Mouse (Mus musculus) right cerebral cortex, adult 18-20 months (tissue): ENCODE measurements around the gene Pdzrn3.

Experiments
- DNase-seq: peaks from one replicate; pipeline ENCODE4 v3.0.0; 2022; ENCODE audit warnings: mixed read lengths

Gene Pdzrn3

GRCm38 (mm10) chr6:101287566-101288173 lies 90.0 kb downstream of the Pdzrn3 start:
- no peak for DNase-seq

GRCm38 (mm10) chr6:101287077-101287476 lies 90.6 kb downstream of the Pdzrn3 start:
- DNase-seq = no peak

GRCm38 (mm10) chr6:101284368-101284955 lies 93.2 kb downstream of the Pdzrn3 start:
- DNase-seq = no peak

GRCm38 (mm10) chr6:101283891-101284290 lies 93.8 kb downstream of the Pdzrn3 start:
- no peak for DNase-seq

DNA sequence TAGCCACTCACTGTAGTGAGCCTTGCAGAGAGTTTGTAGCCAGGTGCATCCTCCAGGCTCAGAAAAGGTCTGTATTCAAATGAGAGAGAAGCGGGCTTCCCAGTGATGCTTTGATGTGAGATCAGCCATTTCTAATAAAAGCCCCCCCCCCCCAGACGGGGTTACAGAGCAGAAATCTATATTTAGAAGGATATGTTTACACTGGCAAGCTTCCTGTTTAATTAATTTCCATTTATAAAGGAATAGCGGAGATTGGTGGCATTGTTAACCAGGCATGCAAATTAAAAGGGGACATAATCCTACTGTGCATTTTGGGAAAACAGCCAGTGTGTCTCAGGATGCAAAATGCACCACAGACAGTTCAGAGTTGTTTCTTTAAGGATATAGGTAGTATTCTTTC lies 96.1 kb downstream of the Pdzrn3 start:
- no peak for DNase-seq

- no peak for DNase-seq
Observed at GRCm38 (mm10) chr6:101280811-101281218, 96.9 kb downstream of the Pdzrn3 start.

GRCm38 (mm10) chr6:101278286-101278932 lies 99.3 kb downstream of the Pdzrn3 start:
- DNase-seq = peak; percentile 53

- no peak for DNase-seq
Observed at GRCm38 (mm10) chr6:101276261-101276660, 101.4 kb downstream of the Pdzrn3 start.

DNA sequence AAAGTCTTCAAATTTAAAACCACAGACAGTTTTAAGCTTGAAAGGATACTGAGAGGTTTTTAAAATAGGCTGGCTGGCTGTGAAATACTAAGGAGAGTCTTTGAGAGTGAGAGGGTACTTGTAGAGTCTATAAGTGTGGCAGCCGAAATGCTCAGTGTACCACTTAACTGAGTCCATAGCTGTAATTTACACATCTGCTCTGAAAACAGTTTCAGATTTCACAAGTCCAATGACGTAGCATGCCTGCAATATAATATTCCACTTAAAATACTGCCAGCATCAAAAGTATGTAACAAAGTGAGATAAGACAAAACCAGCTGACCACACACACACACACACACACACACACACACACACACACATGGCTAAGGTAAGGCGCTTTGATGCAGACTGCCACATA lies 101.9 kb downstream of the Pdzrn3 start:
- DNase-seq = no peak

- no peak for DNase-seq
Observed at GRCm38 (mm10) chr6:101274846-101275245, 102.9 kb downstream of the Pdzrn3 start.

DNA sequence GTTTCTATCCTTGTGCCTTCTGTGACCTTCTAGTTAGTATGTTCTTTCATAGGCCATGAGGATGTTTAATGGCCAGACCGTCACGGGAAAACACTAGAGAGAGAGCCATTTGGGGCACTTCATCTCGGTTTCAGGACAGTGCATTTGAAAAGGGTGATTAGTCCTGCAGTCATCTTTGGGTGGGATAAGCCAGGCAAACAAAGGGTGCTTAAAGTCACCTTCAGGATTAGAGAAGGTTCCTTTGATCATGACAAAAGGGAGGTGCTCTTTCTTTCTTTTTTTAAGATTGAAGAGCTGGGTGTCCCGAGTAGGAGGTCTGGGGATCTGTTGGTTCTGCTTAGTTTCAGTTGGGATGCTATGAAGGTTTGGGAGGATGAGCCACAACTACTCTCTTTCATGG lies 105.4 kb downstream of the Pdzrn3 start:
- DNase-seq = no peak

GRCm38 (mm10) chr6:101271378-101272135 lies 106.1 kb downstream of the Pdzrn3 start:
- DNase-seq = no peak

DNA sequence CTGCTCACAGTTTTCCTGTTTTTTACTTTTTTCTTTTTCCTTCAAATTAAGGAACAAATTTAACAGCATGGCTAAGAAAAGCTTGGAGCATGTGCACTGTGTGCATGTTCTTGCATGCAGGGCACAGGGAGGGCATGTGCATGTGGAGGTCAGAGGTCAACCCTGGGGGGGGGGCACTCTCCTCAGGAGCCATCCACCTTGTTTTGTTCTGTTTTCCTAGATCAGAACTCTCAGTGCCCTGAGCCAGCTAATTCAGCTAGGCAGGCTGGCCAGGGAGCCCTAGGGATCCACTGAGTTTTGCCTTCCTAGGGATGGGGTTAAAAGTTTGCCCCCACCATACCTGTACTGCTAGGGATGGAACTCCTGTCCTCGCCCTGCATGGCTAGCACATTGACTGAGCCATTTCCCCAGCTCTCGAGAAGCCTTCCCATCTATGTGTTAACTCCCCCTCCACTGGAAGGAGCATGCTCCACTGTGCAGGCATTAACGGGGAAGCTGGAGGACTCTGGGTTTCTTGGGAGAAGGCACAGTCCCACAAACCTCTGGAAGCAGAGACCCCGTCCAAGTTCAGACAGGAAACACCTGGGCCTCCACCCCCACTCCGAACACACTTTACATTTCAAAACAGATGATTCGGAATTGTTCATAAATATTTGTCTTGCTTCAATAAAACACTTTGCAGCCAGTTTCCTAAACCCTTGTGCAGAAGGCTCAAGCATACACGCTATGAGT lies 107.4 kb downstream of the Pdzrn3 start:
- DNase-seq = no peak

DNA sequence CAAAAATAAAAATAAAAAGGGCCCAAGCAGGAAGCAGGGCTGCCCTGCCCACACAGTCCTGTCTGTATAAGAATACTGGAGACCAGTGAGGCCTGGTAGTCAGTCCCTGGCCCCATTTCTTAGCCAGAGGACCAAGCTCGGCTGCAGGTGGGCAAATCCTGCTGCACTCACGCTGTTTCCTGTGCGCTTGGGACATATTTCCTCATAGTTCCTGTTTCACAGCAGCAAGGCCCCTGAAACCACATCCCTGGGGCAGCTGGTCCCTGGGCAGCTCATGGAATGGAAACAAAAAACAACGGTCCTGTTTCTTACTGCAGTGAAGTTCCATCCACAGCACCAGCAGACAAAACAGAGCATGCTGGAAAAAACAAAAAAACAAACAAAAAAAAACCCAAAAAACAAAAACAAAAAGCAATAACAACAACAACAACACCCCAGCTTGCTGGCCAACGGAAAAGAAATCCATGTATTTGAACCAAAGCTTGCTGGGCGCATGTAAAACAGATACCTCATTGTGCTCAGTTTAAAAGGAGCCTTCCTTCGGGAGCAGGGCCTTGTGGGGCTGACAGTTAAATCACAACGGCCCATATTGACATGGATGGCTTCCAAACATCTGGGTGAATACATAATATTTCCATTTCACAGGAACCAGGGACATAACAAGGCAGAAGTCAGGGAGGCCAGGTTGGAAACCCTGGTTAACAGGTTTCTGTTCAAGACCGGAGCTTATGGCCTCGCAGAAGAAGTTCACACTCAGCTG lies 108.2 kb downstream of the Pdzrn3 start:
- DNase-seq = no peak

DNA sequence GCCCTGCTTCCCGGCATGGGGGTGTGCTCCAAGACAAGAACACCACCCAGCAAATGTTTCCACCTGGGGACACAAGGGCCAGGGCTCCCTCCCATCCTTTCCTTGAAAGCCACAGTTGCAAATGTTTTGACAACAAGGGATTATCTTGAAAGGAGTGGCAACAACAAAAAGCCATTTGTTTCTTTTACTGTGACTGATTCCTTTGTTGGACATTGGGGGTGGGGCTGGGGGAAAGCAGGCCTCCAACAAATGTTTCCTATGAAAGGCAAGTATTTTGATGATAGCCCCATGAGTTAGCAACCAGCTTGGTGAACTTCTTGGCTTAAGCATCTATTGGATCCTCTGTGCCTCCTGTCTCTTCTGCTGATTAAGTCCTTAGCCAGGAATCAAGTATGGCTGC lies 109.4 kb downstream of the Pdzrn3 start:
- DNase-seq = no peak

- DNase-seq = peak; percentile 75
Observed at GRCm38 (mm10) chr6:101266787-101267186, 110.9 kb downstream of the Pdzrn3 start.

DNA sequence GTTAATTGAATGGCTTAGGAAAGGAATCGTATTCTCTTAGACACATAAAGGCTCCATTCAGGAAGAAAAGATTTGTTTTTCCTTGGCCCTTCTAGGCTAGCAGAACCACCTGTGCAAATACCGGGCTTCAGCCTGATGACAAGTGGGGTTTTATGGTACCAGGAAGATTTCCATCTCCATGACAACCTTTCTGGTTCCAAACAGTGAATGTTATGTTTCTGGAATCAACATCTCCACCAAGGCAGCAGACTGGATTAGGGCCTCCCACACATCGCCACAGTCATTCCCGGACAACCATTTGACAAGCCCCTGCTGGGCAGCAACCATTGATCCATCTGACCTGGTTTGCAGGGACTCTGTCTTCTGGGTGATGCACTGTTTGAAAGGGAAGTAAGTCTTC lies 114.2 kb downstream of the Pdzrn3 start:
- no peak for DNase-seq

- DNase-seq = peak; percentile 41
Observed at GRCm38 (mm10) chr6:101261513-101261912, 116.2 kb downstream of the Pdzrn3 start.

DNA sequence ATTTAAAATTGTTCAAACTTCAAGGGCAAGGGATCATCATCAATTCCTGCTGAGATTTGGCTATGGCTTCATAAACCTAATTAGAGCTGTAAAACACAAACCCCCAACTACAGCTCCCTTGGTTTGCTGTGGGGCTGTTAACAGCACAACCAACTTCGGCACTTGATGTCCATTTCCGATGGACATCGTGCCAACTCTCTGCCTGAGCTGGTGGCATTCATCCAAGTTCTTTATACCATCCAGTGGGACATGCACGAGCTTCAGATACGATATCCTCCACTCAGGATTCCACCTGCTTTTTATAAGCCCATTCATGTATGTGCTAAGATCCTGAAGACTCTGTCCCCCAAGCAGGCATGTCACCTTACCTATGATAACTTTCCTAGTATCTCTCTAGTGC lies 118.3 kb downstream of the Pdzrn3 start:
- no peak for DNase-seq

DNA sequence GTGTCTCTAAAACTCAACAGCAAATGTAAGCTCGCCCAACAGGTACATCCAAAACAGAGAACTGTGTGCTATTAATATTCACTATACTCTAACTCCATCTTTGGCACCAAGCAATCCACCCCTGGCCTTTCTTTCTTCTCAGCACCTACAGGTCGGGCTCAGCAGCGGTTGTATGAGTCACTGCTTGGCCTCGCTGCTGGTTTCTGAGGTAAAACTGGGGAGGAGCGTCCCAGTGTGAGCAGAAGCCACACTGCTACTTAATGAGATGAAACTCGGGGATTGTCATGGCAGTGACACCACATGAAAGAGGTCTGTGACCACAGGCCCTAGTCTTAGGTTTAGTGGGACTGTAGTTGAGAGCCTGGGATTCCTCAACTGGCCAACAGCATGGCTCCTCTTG lies 120.3 kb downstream of the Pdzrn3 start:
- DNase-seq = no peak

DNA sequence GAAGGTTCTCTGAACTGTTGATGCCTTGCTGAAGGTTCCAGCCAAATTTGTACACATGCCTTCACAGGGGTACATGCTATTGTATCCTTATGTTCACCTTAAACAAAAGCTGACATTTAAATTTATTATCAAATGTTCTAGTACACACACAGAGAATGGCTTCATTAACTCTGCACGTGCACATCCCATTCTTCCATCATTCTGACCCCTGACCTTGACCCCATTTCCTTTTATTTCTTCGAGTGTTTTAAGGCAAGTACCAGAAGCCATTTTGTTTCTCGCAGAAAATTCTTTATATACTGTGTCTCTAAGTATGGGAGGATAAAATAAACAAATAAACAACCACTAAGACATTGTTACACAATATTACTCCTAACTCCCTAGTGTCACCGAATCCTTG lies 123.0 kb downstream of the Pdzrn3 start:
- DNase-seq = no peak

DNA sequence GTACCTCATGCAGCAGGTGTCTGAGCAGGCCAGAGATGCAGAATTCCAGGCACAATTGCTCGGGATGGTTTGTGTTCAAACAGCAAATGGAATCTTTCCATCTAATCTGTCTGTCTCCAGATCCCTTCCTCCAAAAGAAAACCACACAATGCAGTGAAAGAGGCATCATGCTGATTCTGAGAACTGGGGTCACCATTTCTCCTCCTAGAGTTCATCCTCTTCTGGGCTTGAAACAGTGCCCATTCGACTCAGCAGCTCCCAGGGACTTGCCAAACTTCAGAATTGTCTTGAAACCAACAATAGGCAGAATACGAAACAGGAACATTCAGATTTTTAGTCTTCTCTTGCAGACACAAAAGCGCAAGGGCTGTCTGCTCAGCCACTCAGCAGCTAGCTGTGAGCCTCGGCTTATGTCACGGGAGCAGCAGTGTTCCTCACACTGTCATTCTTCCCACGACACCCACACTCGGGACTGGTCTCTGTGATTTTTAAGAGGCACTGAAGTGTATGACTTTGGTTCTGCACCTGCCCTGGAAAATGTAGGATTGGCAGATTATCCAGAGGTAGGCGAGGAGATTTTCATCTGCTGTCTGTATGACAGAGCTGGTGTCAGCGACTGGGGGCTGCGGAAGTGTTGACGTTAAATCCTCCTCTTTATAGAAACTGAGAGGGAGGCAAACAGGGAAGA lies 125.6 kb downstream of the Pdzrn3 start:
- peak; percentile 81 for DNase-seq
